In the genomic region with DNA sequence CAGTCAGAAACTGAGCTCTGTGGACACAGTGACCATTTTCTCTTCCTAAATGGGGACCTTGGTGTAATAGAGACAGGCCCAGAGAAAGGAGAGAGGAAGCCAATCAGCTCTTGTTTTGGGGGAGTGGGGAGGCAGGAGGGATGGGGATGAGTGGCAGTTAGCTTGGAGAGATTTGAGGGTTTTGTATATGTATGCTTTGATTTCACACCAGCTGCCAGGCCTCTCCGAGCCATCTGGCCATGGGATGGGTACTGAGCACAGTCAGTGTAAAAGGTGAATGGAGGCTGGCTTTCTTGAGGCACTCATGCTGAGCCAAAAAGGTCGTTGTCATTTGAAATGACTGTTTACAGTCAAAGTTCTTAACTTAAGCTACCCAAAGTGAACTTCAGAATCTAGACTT, we compare ENCODE assay signal across 17 mouse cellular contexts.
"Had no signal": no experiment of that assay in that cellular context is flagged by ENCODE, and none has a peak within 500 bp of the region (broad histone marks: within the 10 kb centered on the region; RNA-seq: fewer than 3 reads in every experiment).

No protein-coding gene starts in this region.

- H3K4me1 ChIP-seq: midbrain, embryonic 10.5 days; midbrain, embryonic 12.5 days; neural tube, embryonic 13.5 days; neural tube, embryonic 15.5 days; stomach, embryonic 15.5 days had no signal

- H3K27me3 ChIP-seq: midbrain, embryonic 12.5 days; neural tube, embryonic 13.5 days; neural tube, embryonic 15.5 days; stomach, embryonic 15.5 days had no signal

- H3K9me3 ChIP-seq: midbrain, embryonic 10.5 days; midbrain, embryonic 12.5 days; neural tube, embryonic 13.5 days; neural tube, embryonic 15.5 days; stomach, embryonic 15.5 days had no signal

- H3K9ac ChIP-seq: lung, embryonic 14.5 days; midbrain, embryonic 12.5 days; neural tube, embryonic 13.5 days; neural tube, embryonic 15.5 days; stomach, embryonic 15.5 days had no signal

- H3K27ac ChIP-seq: midbrain, embryonic 10.5 days; midbrain, embryonic 12.5 days; neural tube, embryonic 13.5 days; neural tube, embryonic 15.5 days; stomach, embryonic 15.5 days; stomach, postnatal 0 days had no signal

- H3K36me3 ChIP-seq: midbrain, embryonic 10.5 days; midbrain, embryonic 12.5 days; neural tube, embryonic 13.5 days; neural tube, embryonic 15.5 days; stomach, embryonic 15.5 days had no signal

- H3K4me3 ChIP-seq: midbrain, embryonic 10.5 days; midbrain, embryonic 12.5 days; myocyte; neural tube, embryonic 13.5 days; neural tube, embryonic 15.5 days; stomach, embryonic 15.5 days had no signal

- H3K4me2 ChIP-seq: lung, embryonic 14.5 days; midbrain, embryonic 12.5 days; neural tube, embryonic 13.5 days; neural tube, embryonic 15.5 days; stomach, embryonic 15.5 days had no signal

- ATAC-seq: midbrain, embryonic 16.5 days had no signal

- DNase-seq: lung, adult 18-20 months; lung, embryonic 14.5 days; lung, postnatal 10 days; lung, postnatal 4 days; midbrain, embryonic 14.5 days; right cerebral cortex, postnatal 14 days; thymus, adult 2 months; thymus, postnatal 25 days; thymus, postnatal 4 days had no signal
